Mouse (Mus musculus): ENCODE measurements around the gene Amz1.

The Amz1 gene

GRCm38 (mm10) chr5:140723822-140724221 lies at the start of gene Amz1:
TSS of gene Amz1 (plus strand) at chr5:140724127.
- no peak for DNase-seq (ENCODE audit: low spot score)

DNA sequence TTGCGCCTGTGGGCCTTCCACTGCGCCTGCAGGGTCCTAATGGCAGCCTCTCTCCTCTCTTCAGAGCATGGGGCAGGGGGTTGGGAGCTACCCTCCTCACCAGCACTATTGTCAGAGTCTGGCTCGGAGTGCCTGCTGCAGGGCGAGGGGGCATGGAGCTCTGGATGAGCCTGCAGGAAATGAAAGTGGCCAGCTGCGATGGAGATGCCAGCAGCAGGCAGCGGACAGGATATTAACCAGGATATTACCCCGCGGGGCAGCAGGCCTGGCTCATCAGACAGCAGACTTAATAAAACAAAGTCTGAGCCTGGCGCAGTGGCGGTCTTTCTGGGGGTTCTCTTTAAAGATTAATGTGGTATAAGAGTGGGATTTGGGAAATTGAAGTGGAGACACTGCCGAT lies 48.8 kb upstream of the Amz1 start:
- DNase-seq (ENCODE audit: low spot score): no peak

DNA sequence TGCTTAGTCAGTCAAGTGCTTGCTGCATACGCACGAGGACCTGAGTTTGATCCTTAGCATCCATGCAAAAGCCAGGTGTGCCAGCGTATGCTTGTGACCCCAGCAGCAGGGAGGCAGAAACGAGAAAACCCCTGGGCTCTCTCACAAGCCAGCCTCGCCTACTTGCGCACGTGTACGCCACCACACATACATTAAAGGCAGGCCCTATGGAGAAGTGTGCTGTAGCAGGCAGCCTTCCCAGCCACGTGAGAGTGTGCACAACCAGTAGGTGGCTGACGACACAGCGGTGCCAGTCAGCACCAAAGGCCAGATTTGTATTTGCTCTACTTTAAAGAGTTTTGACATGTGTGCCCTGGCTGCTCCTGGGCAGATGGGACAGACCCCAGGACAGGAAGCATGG lies 48.3 kb upstream of the Amz1 start:
- no peak for DNase-seq (ENCODE audit: low spot score)

DNA sequence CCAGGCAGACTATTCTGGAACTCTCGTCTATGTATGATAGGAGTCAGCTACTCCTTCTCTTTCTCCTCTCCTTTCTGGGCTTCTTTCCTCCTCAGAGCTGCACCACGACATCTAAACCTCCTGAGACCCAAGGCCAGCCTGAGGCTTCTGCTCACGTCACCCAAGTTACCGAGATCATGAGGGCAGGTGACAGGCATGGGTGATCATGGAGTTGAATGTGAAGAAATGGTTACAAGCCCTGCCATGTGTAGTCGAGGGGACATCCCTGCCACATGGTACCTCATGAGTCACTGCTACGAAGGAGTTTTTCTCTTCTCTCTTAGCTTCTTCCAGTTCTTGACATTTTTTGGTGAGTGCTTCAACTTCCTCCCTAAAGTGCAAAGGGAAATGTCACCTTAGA lies 46.8 kb upstream of the Amz1 start:
- DNase-seq (ENCODE audit: low spot score): no peak

- no peak for DNase-seq (ENCODE audit: low spot score)
These were observed 43.9 kb upstream of the Amz1 start for GRCm38 (mm10) chr5:140680051-140680450.

GRCm38 (mm10) chr5:140680950-140681349 lies 43.0 kb upstream of the Amz1 start:
- DNase-seq (ENCODE audit: low spot score): no peak

GRCm38 (mm10) chr5:140682113-140682512 lies 41.8 kb upstream of the Amz1 start:
- no peak for DNase-seq (ENCODE audit: low spot score)

DNA sequence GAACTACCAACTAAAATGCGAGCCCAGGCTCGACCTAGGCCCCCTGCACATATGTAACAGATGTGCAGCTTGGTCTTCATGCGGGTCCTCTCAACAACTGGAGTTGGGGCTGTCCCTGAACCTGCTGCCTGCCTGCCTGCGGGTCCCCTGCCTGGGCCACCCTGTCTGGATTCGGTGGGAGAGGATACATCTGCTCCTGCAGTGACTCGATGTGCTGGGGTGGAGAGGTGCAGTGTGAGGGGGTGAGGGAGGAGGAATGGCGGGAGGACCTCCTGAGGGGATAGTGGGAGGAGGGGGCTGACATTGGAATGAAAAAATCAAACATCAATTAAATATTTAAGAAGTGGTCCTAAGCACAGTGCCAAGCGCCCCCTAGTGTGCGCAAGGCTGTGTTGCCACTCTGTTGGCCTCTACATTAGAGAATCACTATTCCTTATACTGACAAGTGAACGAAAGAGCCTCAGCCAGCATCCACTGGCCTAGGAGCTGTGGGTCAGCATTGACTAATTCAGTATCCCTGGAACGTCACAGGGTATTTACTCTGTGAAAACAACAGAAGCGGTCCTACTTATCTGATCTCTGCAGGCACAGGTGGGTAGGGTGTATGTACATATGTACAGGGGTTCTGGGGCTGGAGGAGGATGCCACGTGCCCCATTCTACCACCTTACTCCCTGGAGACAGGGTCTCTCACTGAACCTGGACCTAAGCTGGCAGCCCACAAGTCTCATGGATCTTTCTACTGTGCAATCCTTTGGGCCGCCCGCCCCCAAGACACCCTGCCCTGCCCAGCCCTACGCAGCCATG lies 39.4 kb upstream of the Amz1 start:
- DNase-seq (ENCODE audit: low spot score): no peak

GRCm38 (mm10) chr5:140688434-140688833 lies 35.5 kb upstream of the Amz1 start:
- DNase-seq (ENCODE audit: low spot score): no peak

DNA sequence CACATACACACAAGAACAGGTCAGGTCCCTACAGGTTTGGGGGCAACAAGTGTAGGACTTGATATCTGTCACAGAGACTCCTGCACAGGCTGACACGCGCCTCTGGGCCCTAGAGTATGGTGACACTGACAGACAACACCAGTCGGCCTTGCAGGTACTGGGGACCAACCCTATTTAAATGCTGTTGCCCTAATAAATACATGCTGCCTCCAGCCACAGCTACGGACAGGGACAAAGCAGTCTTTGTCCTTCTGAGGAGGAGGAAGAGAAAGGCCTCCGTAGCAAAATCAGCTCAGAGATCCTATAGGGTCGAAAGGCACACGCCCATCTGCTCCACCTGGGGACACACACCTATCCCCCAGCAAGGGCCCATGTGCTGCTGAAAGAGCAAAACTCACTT lies 27.9 kb upstream of the Amz1 start:
- DNase-seq (ENCODE audit: low spot score): no peak

- no peak for DNase-seq (ENCODE audit: low spot score)
These were observed 24.2 kb upstream of the Amz1 start for GRCm38 (mm10) chr5:140699776-140700175.

DNA sequence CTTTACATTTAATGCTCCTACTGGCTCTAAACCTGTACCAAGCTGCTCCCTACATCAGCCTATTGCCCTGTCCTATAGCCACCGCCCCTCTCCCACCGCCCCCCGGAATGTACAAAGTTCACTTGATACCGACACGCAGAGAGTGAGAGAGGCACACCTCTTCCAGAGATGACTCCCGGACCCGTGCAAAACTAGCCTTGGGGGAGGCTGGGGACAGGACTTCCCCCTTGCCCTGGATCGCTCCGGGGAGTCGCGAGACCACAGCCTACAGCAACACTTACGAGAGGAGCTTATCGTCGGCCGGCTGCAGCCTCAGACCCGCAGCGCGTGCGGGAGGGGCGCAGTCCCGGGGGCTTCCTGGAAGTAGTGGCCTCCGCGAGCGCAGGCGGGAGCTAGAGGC lies 22.3 kb upstream of the Amz1 start:
- no peak for DNase-seq (ENCODE audit: low spot score)

DNA sequence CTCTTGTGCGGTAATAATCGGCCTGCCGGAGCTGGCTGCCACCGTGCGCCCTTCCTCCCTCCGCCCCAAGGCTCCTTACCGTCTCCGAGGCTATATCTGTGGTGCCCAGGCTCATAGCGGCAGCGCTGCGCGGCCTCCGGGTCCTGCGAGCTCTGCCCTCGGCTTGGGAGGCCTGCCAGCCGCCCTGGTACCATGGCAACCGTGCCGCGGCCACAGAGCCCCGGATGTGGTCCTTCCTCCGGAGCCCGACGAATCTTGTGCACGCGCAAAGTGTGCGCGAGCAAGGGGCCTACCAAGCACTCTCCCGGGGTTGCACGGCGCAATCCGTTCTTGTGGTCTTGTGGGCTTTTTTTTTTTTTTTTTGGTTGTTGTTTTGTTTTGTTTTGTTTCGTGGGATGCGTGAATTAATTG lies 21.8 kb upstream of the Amz1 start, which contains the start of gene Iqce:
TSS of gene Iqce (minus strand) at position 276 of the 411 bp plus-strand sequence.
- peak; percentile 85 for DNase-seq (ENCODE audit: low spot score)

GRCm38 (mm10) chr5:140702618-140703175 lies 21.2 kb upstream of the Amz1 start:
- no peak for DNase-seq (ENCODE audit: low spot score)

DNA sequence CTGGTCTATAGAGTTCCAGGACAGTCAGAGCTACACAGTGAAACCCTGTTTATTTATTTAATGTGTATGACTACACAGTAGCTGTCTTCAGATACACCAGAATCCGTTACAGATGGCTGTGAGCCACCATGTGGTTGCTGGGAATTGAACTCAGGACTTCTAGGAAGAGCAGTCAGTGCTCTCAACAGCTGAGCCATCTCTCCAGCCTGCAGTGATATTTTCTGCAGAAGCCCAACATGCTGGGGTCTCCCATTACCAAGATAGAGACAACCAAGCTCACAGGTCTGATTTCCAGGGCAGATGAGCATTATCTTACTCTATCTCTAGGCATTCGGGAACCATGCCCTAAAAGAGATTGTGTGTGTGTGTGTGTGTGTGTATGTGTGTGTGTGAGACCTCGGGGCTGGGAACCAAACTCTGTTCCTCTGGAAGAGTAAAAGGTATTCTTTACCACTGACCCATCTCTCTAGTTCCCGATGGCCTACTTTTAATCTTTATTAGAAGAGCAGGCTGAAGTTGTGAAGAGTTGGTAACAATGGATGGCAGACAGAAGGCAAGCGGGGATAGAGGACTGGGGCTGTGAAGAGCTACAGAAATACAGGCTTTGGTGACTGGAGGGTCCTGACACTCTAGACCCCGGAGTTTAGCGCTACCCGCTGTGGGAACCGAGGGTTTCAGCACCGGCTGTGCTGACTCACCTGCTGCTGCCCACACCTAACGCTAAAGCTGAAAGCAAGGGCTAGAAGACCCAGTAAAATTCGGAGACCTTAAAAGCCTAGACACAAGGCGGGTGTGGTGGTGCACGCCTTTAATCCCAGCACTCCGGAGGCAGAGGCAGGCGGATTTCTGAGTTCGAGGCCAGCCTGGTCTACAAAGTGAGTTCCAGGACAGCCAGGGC lies 20.2 kb upstream of the Amz1 start:
- no peak for DNase-seq (ENCODE audit: low spot score)

DNA sequence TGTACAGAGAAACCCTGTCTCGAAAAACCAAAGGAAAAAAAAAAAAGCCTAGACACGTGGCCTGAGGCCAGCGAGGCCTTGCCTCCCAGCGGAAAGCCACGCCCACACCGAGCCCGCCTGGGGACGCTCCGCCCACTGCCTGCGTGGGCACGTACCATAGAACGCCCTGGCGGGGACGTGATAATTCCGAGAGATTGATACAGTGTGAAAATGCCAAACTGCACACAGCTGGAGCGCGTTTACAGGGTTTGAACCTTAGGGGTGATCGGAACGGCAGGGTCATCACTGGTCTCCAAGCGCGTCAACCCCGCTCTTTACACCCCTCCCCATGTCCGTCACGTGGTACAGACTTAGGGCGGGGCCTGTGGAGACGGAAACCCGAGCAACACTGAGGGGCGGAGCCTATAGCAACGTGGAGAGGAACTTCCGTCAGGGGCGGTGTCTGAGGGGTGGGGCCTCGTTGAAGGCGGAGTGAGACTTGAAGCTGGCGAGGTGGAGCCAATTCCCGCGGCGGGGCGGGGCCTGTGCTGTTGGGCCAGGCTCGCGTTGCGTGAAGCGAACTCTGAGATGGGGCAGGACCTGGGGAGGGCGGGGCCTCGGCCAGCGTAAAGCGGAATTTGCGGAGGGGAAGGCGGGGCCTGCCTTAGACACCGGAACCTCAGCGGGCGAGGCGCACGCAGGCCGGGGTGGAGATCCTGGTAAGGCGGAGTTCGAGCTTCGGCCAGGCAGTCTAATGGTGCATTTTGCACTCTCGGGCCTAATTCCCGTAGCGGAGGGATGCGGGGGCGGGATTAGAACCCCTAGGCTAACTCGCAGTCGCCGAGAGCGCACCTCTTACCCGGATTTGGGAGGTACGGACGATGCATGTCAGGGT lies 19.3 kb upstream of the Amz1 start, which contains the start of gene Brat1:
TSS of gene Brat1 (plus strand) at position 634 of the 874 bp plus-strand sequence.
- DNase-seq (ENCODE audit: low spot score): peak; percentile 97

DNA sequence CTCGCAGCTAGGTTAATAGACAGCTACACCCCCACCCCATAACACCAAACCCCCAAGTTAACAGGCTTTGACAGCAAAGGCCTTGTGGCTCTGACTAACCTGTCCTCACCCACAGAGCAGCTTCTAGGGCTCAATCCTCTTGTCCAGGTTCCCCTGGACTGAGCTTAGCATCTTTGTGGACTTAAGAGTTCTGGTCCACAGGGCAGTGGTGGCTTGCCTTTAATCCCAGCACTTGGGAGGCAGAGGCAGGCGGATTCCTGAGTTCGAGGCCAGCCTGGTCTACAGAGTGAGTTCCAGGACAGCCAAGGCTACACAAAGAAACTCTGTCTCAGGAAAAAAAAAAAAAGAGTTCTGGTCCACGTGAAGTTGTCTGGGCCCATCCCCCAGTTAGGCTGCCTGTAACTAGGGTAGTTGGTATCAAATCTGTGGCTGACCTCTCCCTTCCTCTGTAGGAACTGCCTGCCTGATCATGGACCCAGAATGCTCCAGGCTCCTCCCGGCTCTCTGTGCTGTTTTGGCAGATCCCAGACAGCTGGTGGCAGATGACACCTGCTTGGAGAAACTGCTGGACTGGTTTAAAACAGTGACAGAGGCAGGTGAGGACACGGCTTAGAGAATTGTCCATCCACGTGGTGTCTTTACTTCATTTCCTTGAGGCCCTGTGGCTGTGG lies 18.3 kb upstream of the Amz1 start:
- no peak for DNase-seq (ENCODE audit: low spot score)

GRCm38 (mm10) chr5:140710315-140710714 lies 13.6 kb upstream of the Amz1 start:
- no peak for DNase-seq (ENCODE audit: low spot score)

GRCm38 (mm10) chr5:140711040-140711439 lies 12.9 kb upstream of the Amz1 start:
- no peak for DNase-seq (ENCODE audit: low spot score)

- DNase-seq (ENCODE audit: low spot score): no peak
These were observed 3.2 kb upstream of the Amz1 start for GRCm38 (mm10) chr5:140720773-140721172.

DNA sequence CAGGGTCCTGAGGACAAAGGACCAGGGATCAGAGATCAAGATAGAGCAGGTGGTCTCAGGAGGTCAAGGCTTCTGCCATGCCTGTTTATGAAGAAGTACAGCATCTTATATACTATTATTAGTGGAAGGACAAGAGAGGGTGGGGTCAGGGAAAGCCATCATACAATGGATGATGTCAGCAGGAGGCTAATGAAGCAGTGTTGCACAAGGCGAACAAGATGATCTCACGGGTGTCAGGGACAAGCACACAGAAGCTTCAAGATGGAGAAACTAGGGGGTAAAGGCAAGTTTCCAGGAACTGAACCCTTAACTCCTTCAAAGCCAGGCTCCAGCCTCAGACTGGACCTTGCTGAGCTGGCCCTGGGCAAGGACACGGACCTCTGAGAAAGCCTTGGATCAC lies 1.8 kb upstream of the Amz1 start:
- DNase-seq (ENCODE audit: low spot score): no peak
